Mouse (Mus musculus) stomach, postnatal 0 days (tissue): ENCODE results near the gene Rab14. TPM values are rescaled to one million over a fixed set of nuclear protein-coding genes. Genes with fewer than 3 reads are reported as not detected.

Source experiments
- ATAC-seq: fragments of 200-750 bp; cut with Nextera tagmentation; 2 replicates; pipeline ENCODE4 v1.8.0; 2017; ENCODE audit not compliant: low FRiP score, low TSS enrichment
- DNase-seq: peaks from one replicate; pipeline ENCODE4 v3.0.0-alpha.2; 2016; ENCODE audit warnings: low spot score
- H3K27ac ChIP-seq: fragments of 300-500 bp; sonication (generic); replicated peaks from 2 replicates; pipeline ENCODE4 v1.5.1; 2014; ENCODE audit warnings: mild to moderate bottlenecking, control low read depth
- H3K27me3 ChIP-seq: fragments of 300-500 bp; sonication (generic); 2 replicates; pipeline ENCODE4 v1.6.1; 2014; ENCODE audit warnings: low read length; ENCODE audit not compliant: control insufficient read depth, insufficient read depth
- H3K36me3 ChIP-seq: fragments of 300-500 bp; sonication (generic); 2 replicates; pipeline ENCODE4 v1.6.1; 2014; ENCODE audit warnings: low read length, mixed read lengths; ENCODE audit not compliant: control insufficient read depth, insufficient read depth
- H3K4me1 ChIP-seq: fragments of 300-500 bp; sonication (generic); replicated peaks from 2 replicates; pipeline ENCODE4 v1.6.1; 2014; ENCODE audit warnings: antibody characterized with exemption; ENCODE audit not compliant: control insufficient read depth, insufficient read depth
- H3K4me2 ChIP-seq: fragments of 300-500 bp; sonication (generic); replicated peaks from 2 replicates; pipeline ENCODE4 v1.6.1; 2014; ENCODE audit warnings: low read depth, mild to moderate bottlenecking, control low read depth, moderate library complexity
- H3K4me3 ChIP-seq: fragments of 300-500 bp; sonication (generic); 2 replicates; pipeline ENCODE4 v1.5.1; 2014; ENCODE audit warnings: low read depth, low read length, control low read depth
- H3K9ac ChIP-seq: fragments of 300-500 bp; sonication (generic); 2 replicates; pipeline ENCODE4 v1.6.1; 2014; ENCODE audit warnings: mild to moderate bottlenecking, low read length, control low read depth, mixed read lengths
- H3K9me3 ChIP-seq: fragments of 300-500 bp; sonication (generic); 2 replicates; pipeline ENCODE4 v1.6.1; 2016; ENCODE audit warnings: low read length; ENCODE audit not compliant: control insufficient read depth
- CTCF ChIP-seq: IDR thresholded peaks from 2 replicates; pipeline ENCODE4 v1.5.1; 2016; ENCODE audit warnings: antibody characterized with exemption, low read depth, mild to moderate bottlenecking, moderate library complexity
- EP300 ChIP-seq: optimal IDR thresholded peaks from 2 replicates; pipeline ENCODE3; 2016; ENCODE audit warnings: antibody characterized with exemption
- WGBS: fragments of 180-500 bp; shearing (Covaris S2); extraction: QIAGEN DNeasy Blood & Tissue Kit; methylation state at CpG from one replicate; pipeline ENCODE4 v1.1.7; 2014; 5-methylcytosine and 5-hydroxymethylcytosine counted together
- polyA plus RNA-seq: library from polyadenylated mRNA; unstranded; fragments of >200 nt; fragmentation: Nextera tagmentation; extraction: Ambion mirVana; gene quantifications from 2 replicates; pipeline ENCODE4 v1.2.1, GENCODE M21; 2015

Gene Rab14
- 325 and 350 TPM in 2 replicates for polyA plus RNA-seq

- ATAC-seq (peak; percentile 98), DNase-seq (peak; percentile 100)
- no peaks in the 10 kb centered on the region for H3K27me3 ChIP-seq
- WGBS = 0% methylated on average over 31 of the region's 47 CpGs
- TF ChIP-seq CTCF = peak; percentile 44
- no peak for TF ChIP-seq EP300
- no peaks in the 10 kb centered on the region for H3K9me3 ChIP-seq
- H3K27ac ChIP-seq = peak within 1 kb of the TSS; percentile 99
- peak within 1 kb of the TSS; percentile 98 for H3K4me3 ChIP-seq
- no peaks in the 10 kb centered on the region for H3K4me1 ChIP-seq
- H3K9ac ChIP-seq = peak within 1 kb of the TSS; percentile 99
- H3K36me3 ChIP-seq = no peaks in the 10 kb centered on the region
- peak within 1 kb of the TSS; percentile 76 for H3K4me2 ChIP-seq
Observed at GRCm38 (mm10) chr2:35200898-35201668, at the start of gene Rab14. Gene Rab14 (minus strand): TSS chr2:35201120.

GRCm38 (mm10) chr2:35247763-35248162, 46.8 kb upstream of the Rab14 start:
- WGBS = 53% methylated on average over 5 of the region's 5 CpGs
- Histone ChIP-seq H3K27ac (no peak overlapping the region), H3K4me3 (no peak overlapping the region), H3K27me3 (no peaks in the 10 kb centered on the region), H3K4me2 (no peak overlapping the region), H3K9me3 (no peaks in the 10 kb centered on the region), H3K4me1 (no peaks in the 10 kb centered on the region), H3K36me3 (no peaks in the 10 kb centered on the region), H3K9ac (no peak overlapping the region)
- DNase-seq = peak; percentile 76
- ATAC-seq = peak; percentile 92
- TF ChIP-seq CTCF (no peak), EP300 (no peak)

- Histone ChIP-seq H3K4me1 (no peaks in the 10 kb centered on the region), H3K4me2 (no peak overlapping the region), H3K9me3 (no peaks in the 10 kb centered on the region), H3K4me3 (no peak overlapping the region), H3K27me3 (no peaks in the 10 kb centered on the region), H3K36me3 (no peaks in the 10 kb centered on the region), H3K9ac (no peak overlapping the region), H3K27ac (no peak overlapping the region)
- 72% methylated on average over 3 of the region's 3 CpGs for WGBS
- DNase-seq (no peak), ATAC-seq (no peak)
- no peak for TF ChIP-seq CTCF
- no peak for TF ChIP-seq EP300
Observed at GRCm38 (mm10) chr2:35244241-35244640, 43.3 kb upstream of the Rab14 start.

- Histone ChIP-seq H3K36me3 (no peaks in the 10 kb centered on the region), H3K27me3 (no peaks in the 10 kb centered on the region), H3K27ac (no peak overlapping the region), H3K9me3 (no peaks in the 10 kb centered on the region), H3K9ac (no peak overlapping the region), H3K4me2 (no peak overlapping the region), H3K4me1 (0 out of 2 replicates have a peak, but pooled peaks cover 4% of the 10 kb centered on the region), H3K4me3 (no peak overlapping the region)
- WGBS = 59% methylated on average over 6 of the region's 6 CpGs
- no peak for TF ChIP-seq CTCF
- no peak for DNase-seq
- ATAC-seq = no peak
Observed at GRCm38 (mm10) chr2:35235021-35235420, 34.1 kb upstream of the Rab14 start.

GRCm38 (mm10) chr2:35233898-35234297, 33.0 kb upstream of the Rab14 start:
- H3K4me3 ChIP-seq = no peak overlapping the region
- H3K9me3 ChIP-seq = no peaks in the 10 kb centered on the region
- H3K9ac ChIP-seq = no peak overlapping the region
- 0 out of 2 replicates have a peak, but pooled peaks cover 4% of the 10 kb centered on the region for H3K4me1 ChIP-seq
- no peaks in the 10 kb centered on the region for H3K27me3 ChIP-seq
- H3K4me2 ChIP-seq = no peak overlapping the region
- WGBS = 38% methylated on average over 3 of the region's 3 CpGs
- DNase-seq = no peak
- H3K36me3 ChIP-seq = no peaks in the 10 kb centered on the region
- no peak for ATAC-seq
- TF ChIP-seq CTCF (no peak), EP300 (no peak)
- H3K27ac ChIP-seq = no peak overlapping the region
